ENCODE assay signal across 11 mouse cellular contexts in the genomic region with DNA sequence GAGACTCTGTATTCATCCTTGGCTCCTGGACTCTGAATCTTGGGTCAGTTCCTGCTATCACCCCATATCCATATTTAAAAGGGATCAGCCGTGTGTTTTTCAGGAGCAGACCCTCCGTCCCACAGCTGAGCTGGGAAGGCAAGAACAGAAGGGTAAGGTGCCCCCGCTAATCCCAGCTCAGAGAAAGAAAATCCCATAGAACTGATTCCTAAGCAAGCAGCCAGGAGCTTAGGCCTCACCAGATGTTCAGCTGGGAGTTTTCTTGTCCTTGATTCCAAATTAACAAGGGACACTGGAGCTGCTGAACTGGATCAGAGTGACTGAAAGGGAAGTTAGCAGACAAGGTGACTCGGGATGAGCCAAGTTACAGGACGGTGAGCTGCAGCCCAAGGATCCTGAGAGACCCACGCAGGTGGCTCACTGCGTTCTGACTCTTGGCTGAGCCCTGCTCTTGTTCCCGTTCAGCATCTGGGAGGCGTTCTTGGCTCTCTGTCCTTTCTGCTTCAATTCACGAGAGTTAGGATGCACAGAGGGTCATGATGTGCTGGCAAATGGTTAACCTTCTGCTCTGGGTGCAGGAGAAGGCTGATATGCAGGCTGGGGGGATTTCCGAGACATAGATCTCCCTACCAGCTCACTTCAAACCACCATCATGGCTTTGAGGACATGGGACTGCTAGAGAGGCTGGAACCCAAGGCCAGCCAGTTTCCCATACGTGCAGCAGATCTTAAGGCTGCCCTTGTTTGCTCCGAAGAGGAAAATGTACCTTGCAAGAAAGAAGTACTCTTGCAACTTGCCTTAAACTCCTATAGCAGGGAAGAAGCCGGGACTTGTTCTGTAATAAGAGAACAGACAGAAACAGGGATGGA. TPM values are rescaled to one million over a fixed set of nuclear protein-coding genes. Genes with fewer than 3 reads are reported as not detected.
DNase-seq lines count a peak whose midpoint lies in the region; ATAC-seq lines count a peak whose summit lies in the region.
"Had no signal": no experiment of that assay in that cellular context is flagged by ENCODE, and none has a peak within 500 bp of the region (broad histone marks: within the 10 kb centered on the region; RNA-seq: fewer than 3 reads in every experiment).

No protein-coding gene starts in this region.

- DNase-seq in heart, postnatal 25 days (ENCODE audit: low spot score) = no peak
- DNase-seq in kidney, postnatal 14 days = peak; percentile 42
- no peak for DNase-seq in right cerebral cortex, adult 2 months (ENCODE audit: low spot score in 2 of 2)
- no peak for DNase-seq in layer of hippocampus, postnatal 25 days (ENCODE audit: extremely low spot score in 1 of 2, low spot score in 1 of 2)
- no peak for DNase-seq in layer of hippocampus, postnatal 36 days
- DNase-seq: adrenal gland, adult 8-10 months; lung, postnatal 4 days; right cerebral cortex, postnatal 25 days had no signal

- H3K9ac ChIP-seq in heart, embryonic 13.5 days = peak overlapping the region; percentile 74
- H3K9ac ChIP-seq in forebrain, embryonic 13.5 days = peak overlapping the region; percentile 60; the same call in 1 of the 2 replicates
- H3K9ac ChIP-seq in neural tube, embryonic 15.5 days (replicated peaks) = no peak overlapping the region; the same call in 1 of the 2 replicates

- no peak overlapping the region for H3K4me2 ChIP-seq in heart, embryonic 13.5 days
- no peak overlapping the region for H3K4me2 ChIP-seq in forebrain, embryonic 13.5 days
- H3K4me2 ChIP-seq in neural tube, embryonic 15.5 days = no peak overlapping the region

- H3K4me3 ChIP-seq in heart, embryonic 13.5 days = no peak overlapping the region
- H3K4me3 ChIP-seq in forebrain, embryonic 13.5 days = no peak overlapping the region
- H3K4me3 ChIP-seq in neural tube, embryonic 15.5 days (replicated peaks) = no peak overlapping the region

- peaks cover 13% of the 10 kb centered on the region for H3K27me3 ChIP-seq in heart, embryonic 13.5 days (replicated peaks)
- H3K27me3 ChIP-seq in forebrain, embryonic 13.5 days = 0 out of 2 replicates have a peak, but pooled peaks cover 5% of the 10 kb centered on the region
- peaks cover 2% of the 10 kb centered on the region for H3K27me3 ChIP-seq in neural tube, embryonic 15.5 days (replicated peaks)

- WGBS in heart, embryonic 13.5 days = 81% methylated on average over 14 of the region's 14 CpGs
- 65% methylated on average over 14 of the region's 14 CpGs for WGBS in forebrain, embryonic 13.5 days
- 83% methylated on average over 14 of the region's 14 CpGs for WGBS in neural tube, embryonic 15.5 days

- no peaks in the 10 kb centered on the region for H3K9me3 ChIP-seq in heart, embryonic 13.5 days
- no peaks in the 10 kb centered on the region for H3K9me3 ChIP-seq in forebrain, embryonic 13.5 days (replicated peaks)
- H3K9me3 ChIP-seq in neural tube, embryonic 15.5 days (replicated peaks) = no peaks in the 10 kb centered on the region

- H3K4me1 ChIP-seq in heart, embryonic 13.5 days = peaks cover 33% of the 10 kb centered on the region
- H3K4me1 ChIP-seq in forebrain, embryonic 13.5 days = peaks cover 28% of the 10 kb centered on the region
- peaks cover 22% of the 10 kb centered on the region for H3K4me1 ChIP-seq in neural tube, embryonic 15.5 days

- intact Hi-C loops in heart, postnatal 25 days (cut with DNase I) = no loop called here

- peak overlapping the region; percentile 73; the same call in 1 of the 2 replicates for H3K27ac ChIP-seq in heart, embryonic 13.5 days (replicated peaks)
- H3K27ac ChIP-seq in forebrain, embryonic 13.5 days = peak overlapping the region; percentile 54; the same call in 1 of the 2 replicates
- peak overlapping the region; percentile 79; the same call in 1 of the 2 replicates for H3K27ac ChIP-seq in neural tube, embryonic 15.5 days (replicated peaks)

- peaks cover 31% of the 10 kb centered on the region for H3K36me3 ChIP-seq in heart, embryonic 13.5 days
- peaks cover 36% of the 10 kb centered on the region for H3K36me3 ChIP-seq in forebrain, embryonic 13.5 days (ENCODE audit: poor library complexity, severe bottlenecking)
- H3K36me3 ChIP-seq in neural tube, embryonic 15.5 days = peaks cover 32% of the 10 kb centered on the region

- no peak for ATAC-seq in heart, embryonic 13.5 days (ENCODE audit: extremely low read depth, insufficient number of reproducible peaks, low FRiP score, low TSS enrichment)
- no peak for ATAC-seq in forebrain, embryonic 13.5 days
- ATAC-seq in neural tube, embryonic 15.5 days (ENCODE audit: low FRiP score) = no peak

RNA-seq across cellular contexts. Expression of a gene that starts 17.9 kb away (rescaled TPM):
- polyA plus RNA-seq in heart, embryonic 13.5 days (2015; fragmentation: Nextera tagmentation; extraction: Ambion mirVana) = 76.0 and 82.1 TPM in 2 replicates
- 100 to 1,000 TPM; 301 to 306 TPM for total RNA-seq in heart, postnatal 25 days (2021)
- 70.4 and 70.9 TPM in 2 replicates for polyA plus RNA-seq in forebrain, embryonic 13.5 days (2015; fragmentation: Nextera tagmentation; extraction: Ambion mirVana)
- polyA plus RNA-seq in neural tube, embryonic 15.5 days (2015; fragmentation: Nextera tagmentation; extraction: Ambion mirVana) = 64.9 and 66.2 TPM in 2 replicates
- 10 to 100 TPM; 66.1 to 66.6 TPM for total RNA-seq in layer of hippocampus, postnatal 25 days (2021)
- total RNA-seq in layer of hippocampus, postnatal 36 days (2021) = 10 to 100 TPM; 67.6 to 78.7 TPM
